Mouse (Mus musculus): Measurements from ENCODE around the gene Pard3.

- TF ChIP-seq CTCF (IDR thresholded peaks at IDR 0.05; ENCODE audit: borderline replicate concordance, extremely low read depth, insufficient read depth, insufficient read length) (no peak), POLR2A (IDR thresholded peaks at IDR 0.05; ENCODE audit: borderline replicate concordance, extremely low read depth, insufficient read depth, insufficient read length, poor library complexity, severe bottlenecking) (no peak)
These were observed 100.9 kb downstream of the Pard3 start for GRCm38 (mm10) chr8:127164326-127165280.
